Mouse (Mus musculus): ENCODE data around the gene Ptprg.

Gene Ptprg

GRCm38 (mm10) chr14:12167215-12167614 lies 613.9 kb downstream of the Ptprg start:
- DNase-seq = no peak

- DNase-seq = no peak
Observed at GRCm38 (mm10) chr14:12167651-12168050, 614.3 kb downstream of the Ptprg start.

GRCm38 (mm10) chr14:12177436-12177835 lies 624.1 kb downstream of the Ptprg start:
- DNase-seq = peak; percentile 13

- no peak for DNase-seq
Observed at GRCm38 (mm10) chr14:12178645-12179044, 625.3 kb downstream of the Ptprg start.

GRCm38 (mm10) chr14:12180116-12180515 lies 626.8 kb downstream of the Ptprg start:
- DNase-seq = no peak

- no peak for DNase-seq
Observed at GRCm38 (mm10) chr14:12185040-12185439, 631.7 kb downstream of the Ptprg start.

GRCm38 (mm10) chr14:12188352-12188751 lies 635.0 kb downstream of the Ptprg start:
- no peak for DNase-seq

- no peak for DNase-seq
Observed at GRCm38 (mm10) chr14:12189266-12189665, 635.9 kb downstream of the Ptprg start.

- peak; percentile 81 for DNase-seq
Observed at GRCm38 (mm10) chr14:12189717-12190600, 636.6 kb downstream of the Ptprg start.

GRCm38 (mm10) chr14:12191076-12191475 lies 637.7 kb downstream of the Ptprg start:
- no peak for DNase-seq

- DNase-seq = no peak
Observed at GRCm38 (mm10) chr14:12198735-12199134, 645.4 kb downstream of the Ptprg start.

- no peak for DNase-seq
Observed at GRCm38 (mm10) chr14:12199956-12200950, 646.9 kb downstream of the Ptprg start.

- DNase-seq = no peak
Observed at GRCm38 (mm10) chr14:12202214-12202613, 648.9 kb downstream of the Ptprg start.

- no peak for DNase-seq
Observed at GRCm38 (mm10) chr14:12203081-12203480, 649.7 kb downstream of the Ptprg start.

GRCm38 (mm10) chr14:12206138-12206537 lies 652.8 kb downstream of the Ptprg start:
- no peak for DNase-seq

GRCm38 (mm10) chr14:12208554-12208953 lies 655.2 kb downstream of the Ptprg start:
- DNase-seq = peak; percentile 29

- DNase-seq = no peak
Observed at GRCm38 (mm10) chr14:12218544-12219150, 665.3 kb downstream of the Ptprg start.

GRCm38 (mm10) chr14:12219877-12220276 lies 666.5 kb downstream of the Ptprg start:
- DNase-seq = no peak

GRCm38 (mm10) chr14:12220540-12220939 lies 667.2 kb downstream of the Ptprg start:
- peak; percentile 7 for DNase-seq

GRCm38 (mm10) chr14:12221571-12221970 lies 668.2 kb downstream of the Ptprg start:
- DNase-seq = no peak

- no peak for DNase-seq
Observed at GRCm38 (mm10) chr14:12243726-12244125, 690.4 kb downstream of the Ptprg start.

- DNase-seq = no peak
Observed at GRCm38 (mm10) chr14:12276031-12276430, 722.7 kb downstream of the Ptprg start.

- DNase-seq = no peak
Observed at GRCm38 (mm10) chr14:12283641-12284040, 730.3 kb downstream of the Ptprg start, which contains the start of gene Gm49355. TSS of gene Gm49355 (plus strand) at chr14:12283976.

All from embryo, embryonic 11 days (tissue).